Mouse (Mus musculus): ENCODE data around the gene Tapbpl.

Tapbpl gene

DNA sequence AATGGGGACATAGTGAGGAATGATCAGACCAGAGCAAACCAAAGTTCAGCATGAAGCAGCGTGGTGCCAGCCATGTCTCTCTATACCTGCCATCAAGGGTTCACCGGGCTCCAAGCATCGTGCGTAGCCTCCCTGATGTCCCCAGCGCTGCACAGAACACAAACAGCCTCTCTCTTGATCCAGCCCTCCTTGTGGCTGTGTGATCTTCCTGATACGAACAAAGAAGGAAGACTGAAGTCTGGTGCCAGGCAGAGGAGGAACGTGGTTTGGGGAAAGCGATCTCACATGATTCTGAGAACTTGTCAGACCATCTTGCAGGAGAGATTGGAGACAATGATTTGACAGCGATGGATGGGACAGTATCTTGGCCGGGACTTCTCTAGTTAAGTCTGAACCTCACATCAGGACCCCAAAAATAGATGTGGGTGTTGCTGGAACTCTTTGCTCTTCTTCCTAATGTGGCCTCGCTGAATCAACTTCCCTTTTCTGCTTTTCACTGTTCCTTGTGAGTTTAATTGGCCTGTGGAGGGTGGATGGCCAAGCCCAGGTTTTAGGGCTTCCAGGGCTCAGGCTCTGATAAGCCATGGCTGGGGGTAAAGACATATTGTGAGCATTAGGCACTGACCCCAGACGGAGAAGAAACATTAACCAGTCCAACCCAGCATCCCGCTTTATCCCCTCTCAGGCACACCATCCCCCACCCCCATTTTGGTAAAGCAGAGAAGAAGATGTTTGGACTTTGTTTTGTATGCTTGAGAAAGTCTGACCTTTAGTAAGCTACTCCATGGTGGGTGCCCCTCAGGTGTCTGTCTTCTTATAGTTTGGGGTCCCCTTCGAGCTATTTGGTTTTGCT lies 22.4 kb upstream of the Tapbpl start:
- CTCF ChIA-PET: no interaction called here
- POLR2A ChIA-PET: interaction anchor here in 3 of 4 experiments (0.6 to 1.2 kb wide), 6 partner anchors 88 to 160 kb away, joined by 3 to 4 read pairs (median 4); no protein-coding TSS in a partner anchor

DNA sequence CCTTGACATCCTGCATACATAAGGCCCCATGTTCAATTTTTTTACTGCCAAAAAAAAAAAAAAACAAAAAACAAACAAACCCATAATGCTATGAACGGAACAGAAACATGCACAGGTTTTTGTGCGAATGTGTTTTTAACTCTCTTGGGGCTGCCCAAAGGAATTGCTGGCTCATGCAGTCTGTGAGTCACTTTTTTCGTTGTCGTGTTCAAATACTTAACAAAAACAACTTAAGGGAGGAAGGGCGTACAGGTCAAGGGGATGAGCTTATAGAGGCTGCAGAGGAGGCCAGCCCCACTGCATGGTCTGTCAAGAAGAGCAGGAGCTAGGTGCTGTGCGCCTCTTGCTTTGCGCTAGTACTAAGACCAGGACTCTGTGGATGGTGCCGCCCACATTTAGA lies 21.1 kb upstream of the Tapbpl start:
- CTCF ChIA-PET: interaction anchor here in 2 of 4 experiments (0.5 to 0.7 kb wide), 3 partner anchors 14 to 16 kb away, joined by 3 to 7 read pairs (median 3); no protein-coding TSS in a partner anchor
- POLR2A ChIA-PET: interaction anchor here in 3 of 4 experiments (0.5 to 1.0 kb wide), 3 partner anchors 24 to 139 kb away, joined by 3 to 6 read pairs (median 4); no protein-coding TSS in a partner anchor

DNA sequence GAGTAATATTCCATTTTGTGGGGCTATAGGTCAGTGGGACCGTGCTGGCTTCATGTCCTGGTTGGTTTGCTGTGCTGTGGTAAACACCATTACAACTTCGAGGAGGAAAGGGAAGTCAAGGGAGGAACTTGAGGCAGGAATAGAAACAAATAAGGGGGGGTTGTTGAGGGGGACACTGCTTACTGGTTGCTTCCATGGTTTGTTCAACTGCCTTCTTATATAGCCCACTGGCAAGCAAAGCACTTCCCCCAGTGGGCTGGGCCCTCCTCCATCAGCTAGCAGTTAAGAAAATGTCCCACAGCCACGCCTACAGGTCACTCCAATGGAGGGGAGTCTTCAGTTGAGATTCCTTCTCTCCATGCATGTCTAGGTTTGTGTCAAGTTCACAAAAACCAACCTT lies 20.6 kb upstream of the Tapbpl start:
- POLR2A ChIA-PET: interaction anchor here in 1 of 4 experiments (1.0 kb wide), 1 partner anchor 138 kb away, joined by 4 read pairs; no protein-coding TSS in a partner anchor

DNA sequence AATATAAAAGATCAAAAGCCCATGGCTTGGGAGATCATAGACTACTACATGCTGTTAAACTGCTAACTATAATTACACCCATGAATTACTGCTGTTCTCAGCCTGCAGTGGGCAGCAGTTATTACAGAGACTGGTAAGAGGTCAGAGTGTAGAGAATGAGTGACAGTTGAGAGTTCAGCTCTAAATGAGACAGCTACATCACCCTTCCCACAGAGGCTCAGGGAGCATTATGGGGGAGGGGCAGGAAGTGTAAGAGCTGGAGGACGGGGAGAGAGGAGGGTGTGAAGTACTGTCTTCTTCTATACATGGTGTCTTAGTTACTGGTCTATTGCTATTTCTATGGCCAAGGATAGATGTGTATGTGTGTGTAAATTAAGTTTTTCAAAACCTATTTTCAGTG lies 12.9 kb upstream of the Tapbpl start:
- CTCF ChIA-PET: no interaction called here
- POLR2A ChIA-PET: interaction anchor here in 2 of 4 experiments (0.9 to 2.0 kb wide), 7 partner anchors 8 to 83 kb away, joined by 3 to 6 read pairs (median 3); no protein-coding TSS in a partner anchor

More for the DNA sequence above, 20.6 kb upstream of the Tapbpl start:
- CTCF ChIA-PET: no interaction called here

DNA sequence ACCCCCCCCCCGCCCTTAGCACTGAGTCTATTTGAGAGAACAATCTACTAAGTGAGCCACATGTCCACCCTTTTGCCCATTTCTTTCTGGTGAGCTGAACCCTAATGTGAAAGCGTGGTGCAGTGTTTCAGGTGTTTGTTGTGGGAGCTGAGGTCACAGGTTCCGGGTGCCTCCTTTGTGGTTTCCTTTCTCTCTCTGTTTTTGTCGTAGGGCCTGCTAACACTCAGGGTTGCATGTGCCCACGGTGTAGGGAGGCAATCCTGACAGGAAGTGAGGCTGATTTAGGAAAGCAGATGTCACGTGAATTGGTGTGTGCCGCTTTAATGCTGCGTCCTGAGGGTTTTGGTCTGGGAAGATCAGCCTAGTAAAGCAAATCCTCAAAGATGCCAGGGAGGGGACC lies 9.9 kb upstream of the Tapbpl start:
- POLR2A ChIA-PET: interaction anchor here in 2 of 4 experiments (1.1 to 1.2 kb wide), 2 partner anchors 9 to 23 kb away, joined by 3 read pairs; no protein-coding TSS in a partner anchor
- CTCF ChIA-PET: interaction anchor here in 1 of 4 experiments (0.6 kb wide), 1 partner anchor 34 kb away, joined by 3 read pairs; no protein-coding TSS in a partner anchor

DNA sequence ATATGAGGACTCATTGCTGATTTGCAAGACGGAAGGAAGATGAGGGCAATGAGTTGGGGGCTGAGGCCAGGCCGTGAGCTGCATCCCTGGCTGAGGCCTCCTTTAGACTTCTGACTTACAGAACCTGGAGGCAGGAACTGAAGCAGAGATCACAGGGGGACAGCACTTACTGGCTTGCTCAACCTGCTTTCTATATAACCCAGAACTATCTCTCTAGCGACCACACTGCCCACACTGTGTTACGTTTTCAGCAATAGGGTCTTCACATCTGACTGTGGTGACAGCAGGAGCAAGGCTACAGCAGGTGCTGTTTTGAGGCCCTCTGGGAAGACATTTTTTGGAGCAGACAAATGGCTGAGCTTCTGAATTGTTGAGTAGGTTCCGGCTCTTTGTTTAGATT lies 9.0 kb upstream of the Tapbpl start:
- ChIA-PET POLR2A (interaction anchor here in 2 of 4 experiments (1.1 to 1.2 kb wide), 2 partner anchors 8 to 22 kb away, joined by 3 read pairs; no protein-coding TSS in a partner anchor), CTCF (no interaction called here)

DNA sequence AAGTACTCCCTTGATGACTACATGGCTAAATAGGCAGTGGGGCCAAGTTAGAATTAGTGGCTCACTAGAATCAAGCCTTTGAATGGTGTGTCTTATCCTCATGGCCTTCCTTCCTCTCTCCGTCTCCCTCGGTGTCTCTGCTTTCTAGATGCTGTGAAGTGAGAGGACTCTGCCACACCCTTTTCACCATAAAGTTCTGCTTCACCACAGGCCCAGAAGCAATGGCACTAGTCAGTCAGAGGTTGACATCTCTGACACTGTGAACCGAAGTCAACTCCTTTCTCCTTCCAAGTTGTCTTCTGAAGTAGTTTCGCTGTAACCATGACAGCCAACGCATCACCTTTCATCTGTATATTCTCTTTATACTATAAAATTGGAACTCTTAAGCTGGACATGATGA lies 7.9 kb upstream of the Tapbpl start:
- POLR2A ChIA-PET: interaction anchor here in 1 of 4 experiments (1.5 kb wide), 1 partner anchor 74 kb away, joined by 3 read pairs; no protein-coding TSS in a partner anchor
- CTCF ChIA-PET: no interaction called here

DNA sequence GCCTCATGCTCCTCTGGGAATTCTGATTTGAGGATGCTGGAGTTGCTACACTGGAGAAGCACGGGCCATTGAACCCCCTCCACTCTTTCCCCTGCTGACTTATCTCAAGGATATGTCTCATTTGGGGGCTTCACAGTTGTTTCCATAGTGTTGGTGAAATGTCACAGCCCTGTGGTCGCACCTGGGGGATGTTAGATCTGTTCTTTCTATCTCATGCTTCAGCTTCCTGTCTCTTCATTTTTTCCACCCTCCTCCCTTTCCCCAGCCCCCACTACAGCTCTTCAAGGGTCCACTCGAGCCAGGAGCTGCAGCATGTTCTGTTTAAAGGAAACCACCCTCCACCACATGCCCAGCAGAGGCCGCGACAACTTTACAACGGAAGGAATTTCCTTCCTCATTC lies 6.7 kb upstream of the Tapbpl start:
- ChIA-PET CTCF (no interaction called here), POLR2A (no interaction called here)

DNA sequence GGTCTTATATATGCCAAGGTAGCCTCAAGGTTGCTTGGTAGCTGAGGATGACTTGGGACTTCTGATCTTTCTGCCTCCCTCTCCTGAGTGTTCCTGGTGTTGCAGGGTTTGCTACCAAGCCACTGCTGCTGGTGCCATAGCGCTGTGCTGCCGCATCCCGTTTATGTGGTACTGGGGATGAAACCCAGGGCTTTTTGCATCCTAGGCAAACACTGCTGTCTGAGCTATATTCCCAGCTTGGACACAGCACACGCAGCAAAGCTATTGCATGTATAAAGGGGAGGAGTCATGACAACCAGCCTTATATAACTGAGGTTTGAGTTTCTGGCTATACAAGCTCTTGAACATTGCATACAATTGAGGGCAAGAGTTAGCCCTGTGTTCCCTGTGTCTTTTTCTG lies 5.8 kb upstream of the Tapbpl start:
- POLR2A ChIA-PET: interaction anchor here in 2 of 4 experiments (0.6 to 1.1 kb wide), 5 partner anchors 19 to 166 kb away, joined by 3 to 4 read pairs (median 3); no protein-coding TSS in a partner anchor
- CTCF ChIA-PET: interaction anchor here in 1 of 4 experiments (0.7 kb wide), 1 partner anchor 16 kb away, joined by 7 read pairs; no protein-coding TSS in a partner anchor

DNA sequence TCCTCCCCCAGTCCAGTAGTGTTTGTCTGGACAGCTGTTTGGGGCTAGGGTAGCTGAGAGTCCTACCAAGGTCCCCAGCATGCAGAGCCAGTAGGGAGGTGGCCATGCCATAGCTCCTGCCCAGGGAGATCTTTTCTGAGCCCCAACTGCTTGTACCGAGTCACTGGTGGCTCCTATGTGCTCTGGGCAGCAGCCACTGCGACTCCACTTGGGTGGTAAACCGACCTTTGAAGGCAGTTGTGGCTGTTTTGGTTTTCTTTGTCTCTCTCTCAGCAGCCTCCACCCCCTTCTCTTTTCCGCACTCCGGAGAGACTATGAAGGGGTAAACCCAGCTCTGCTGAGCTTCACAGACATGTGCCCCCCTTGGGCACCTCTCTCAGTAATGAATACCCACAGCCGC lies 5.1 kb upstream of the Tapbpl start, which contains the start of gene Cd27:
Cd27 (minus strand) TSS at position 229 of the 400 bp plus-strand sequence.
- ChIA-PET POLR2A (interaction anchor here in 2 of 4 experiments (0.8 to 1.4 kb wide), 3 partner anchors 20 to 71 kb away, joined by 3 read pairs; partner anchors contain the start of genes Mrpl51 (in 1 of the 2) and Ncapd2 (in 1 of the 2)), CTCF (interaction anchor here in 1 of 4 experiments (0.5 kb wide), 1 partner anchor 539 kb away, joined by 4 read pairs; no protein-coding TSS in a partner anchor)

DNA sequence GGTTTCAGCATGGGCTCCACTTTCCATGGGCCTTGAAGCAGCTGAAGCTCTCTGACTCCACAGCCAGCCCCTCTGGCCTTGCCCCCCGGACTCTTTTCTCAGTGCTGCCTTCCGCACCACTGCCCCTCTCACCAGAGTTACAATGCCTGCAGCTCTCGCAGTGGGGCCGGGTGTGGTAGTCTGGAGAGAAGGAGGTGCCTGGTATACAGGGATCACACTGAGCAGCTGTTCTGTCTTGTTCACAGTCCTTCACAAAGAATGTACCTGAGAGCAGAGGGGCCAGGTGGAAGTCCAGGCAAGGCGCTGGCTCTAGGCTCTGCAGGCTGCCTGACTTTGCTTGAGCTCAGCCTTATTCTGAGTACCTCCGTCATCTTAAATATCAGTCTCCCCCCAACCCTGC lies 4.7 kb upstream of the Tapbpl start:
- ChIA-PET POLR2A (interaction anchor here in 3 of 4 experiments (0.7 to 1.4 kb wide), 4 partner anchors 8 to 71 kb away, joined by 3 read pairs; partner anchors contain the start of genes Mrpl51 (in 1 of the 3), Ncapd2 (in 1 of the 3) and Vamp1 (in 1 of the 3)), CTCF (interaction anchor here in 1 of 4 experiments (0.5 kb wide), 1 partner anchor 538 kb away, joined by 4 read pairs; no protein-coding TSS in a partner anchor)

DNA sequence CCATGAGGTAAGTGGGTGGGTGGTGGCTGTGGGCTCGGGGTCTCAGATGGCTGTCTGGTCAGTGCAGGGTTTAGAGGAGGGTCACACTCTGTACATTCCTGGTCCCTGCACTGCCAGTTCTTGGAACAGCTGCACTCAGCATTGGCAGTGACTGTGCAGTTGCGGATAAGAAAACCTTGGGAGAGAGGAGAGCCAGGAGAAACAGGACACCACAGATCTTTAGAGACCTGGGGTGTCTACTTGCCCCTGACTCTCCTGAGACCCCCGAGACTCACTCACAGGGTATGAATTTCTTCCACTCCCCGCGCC lies 2.8 kb upstream of the Tapbpl start:
- ChIA-PET POLR2A (interaction anchor here in 2 of 4 experiments (0.6 to 0.8 kb wide), 2 partner anchors 9 to 43 kb away, joined by 3 read pairs; partner anchors contain the start of genes Mrpl51 (in 1 of the 2) and Ncapd2 (in 1 of the 2)), CTCF (no interaction called here)

DNA sequence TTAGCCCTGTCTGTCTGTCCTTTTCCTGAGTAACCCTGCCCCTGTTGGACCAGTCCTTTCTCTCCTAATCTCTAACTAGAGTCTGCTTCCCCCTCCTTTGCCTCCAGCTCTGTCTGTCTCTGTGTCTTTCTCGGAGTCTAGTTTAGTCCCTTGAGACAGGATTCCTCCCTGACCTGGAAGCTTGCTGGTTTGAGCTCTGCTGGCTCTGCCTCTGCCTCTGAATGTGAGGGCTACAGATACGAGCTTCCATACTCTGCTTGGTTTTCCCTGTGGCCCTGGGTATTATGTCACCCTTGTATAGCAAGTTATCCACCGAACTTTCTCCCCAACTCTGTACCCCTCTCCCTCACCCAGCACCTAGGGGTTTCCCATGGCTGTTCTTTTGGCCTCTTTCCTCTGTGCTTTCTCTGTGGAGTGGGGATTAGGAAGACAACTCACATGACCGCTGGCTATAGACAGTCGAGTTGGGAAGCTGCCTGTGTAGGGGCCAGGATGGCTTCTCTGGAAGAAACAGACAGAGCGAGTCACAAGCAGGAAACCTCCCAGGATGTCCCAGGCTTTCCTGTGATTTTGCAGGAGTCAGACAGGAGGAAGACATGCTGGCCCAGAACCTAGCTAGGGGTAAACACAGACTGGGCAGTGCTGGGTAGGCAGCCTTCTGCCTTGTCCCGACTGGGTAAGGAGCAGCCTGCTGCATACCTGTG lies 2.3 kb upstream of the Tapbpl start:
- ChIA-PET POLR2A (interaction anchor here in 3 of 4 experiments (0.6 to 3.1 kb wide), 5 partner anchors 8 to 186 kb away, joined by 3 to 16 read pairs (median 3); partner anchors contain the start of genes Mrpl51 (in 2 of the 3) and Ncapd2 (in 2 of the 3)), CTCF (interaction anchor here in 1 of 4 experiments (0.9 kb wide), 1 partner anchor 37 kb away, joined by 3 read pairs; no protein-coding TSS in a partner anchor)

DNA sequence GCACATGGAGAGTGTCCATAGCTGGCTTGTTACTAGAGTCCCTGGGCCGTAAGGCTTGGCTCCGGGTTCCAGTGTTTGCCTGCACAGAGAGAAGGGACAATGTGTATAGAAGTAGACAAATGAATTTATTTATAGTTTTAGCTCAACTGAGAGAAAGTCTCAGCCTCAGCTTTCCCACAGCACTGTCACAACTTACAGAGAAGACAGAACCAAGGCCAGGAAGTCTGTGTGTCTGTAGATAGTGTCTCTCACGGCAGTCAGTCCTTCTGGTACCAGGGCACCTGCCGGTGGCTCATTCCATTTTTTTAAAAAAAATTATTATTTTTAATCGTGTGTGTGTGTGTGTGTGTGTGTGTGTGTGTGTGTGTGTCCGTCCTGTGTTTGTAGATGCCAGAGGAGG lies 856 bp upstream of the Tapbpl start:
- ChIA-PET CTCF (interaction anchor here (0.6 to 2.7 kb wide), 5 partner anchors 13 to 96 kb away, joined by 3 to 10 read pairs (median 3); no protein-coding TSS in a partner anchor), POLR2A (interaction anchor here in 2 of 4 experiments (0.5 to 3.8 kb wide), 13 partner anchors 9 to 164 kb away, joined by 3 to 20 read pairs (median 4); partner anchors contain the start of genes Mrpl51 (in 2 of the 2), Ncapd2 (in 2 of the 2), Vamp1 (in 2 of the 2) and Lpar5 (in 1 of the 2))

DNA sequence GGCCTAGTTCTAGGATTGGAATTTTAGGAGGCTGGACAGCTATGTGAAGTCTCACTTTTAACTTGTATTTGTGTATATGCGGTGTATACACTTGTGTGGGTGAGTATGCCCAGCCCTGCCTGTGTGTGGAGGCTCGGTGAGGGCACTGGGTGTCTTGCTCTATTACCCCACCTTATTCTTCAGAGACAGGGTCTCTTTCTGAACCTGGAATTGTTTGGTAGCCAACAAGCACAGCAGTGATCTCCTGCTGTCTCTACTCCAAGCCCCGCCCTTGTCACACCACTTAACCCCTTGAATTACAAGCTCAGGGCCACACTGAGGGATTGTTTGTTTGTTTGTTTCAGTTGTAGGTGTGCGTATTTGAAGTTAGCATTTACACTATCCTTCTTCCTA lies 381 bp upstream of the Tapbpl start:
- POLR2A ChIA-PET: interaction anchor here in 3 of 4 experiments (0.5 to 3.8 kb wide), 20 partner anchors 11 to 491 kb away, joined by 3 to 22 read pairs (median 4); partner anchors contain the start of genes Mrpl51 (in 2 of the 3), Ncapd2 (in 2 of the 3), Vamp1 (in 2 of the 3) and Grcc10 (in 1 of the 3)
- CTCF ChIA-PET: interaction anchor here (0.6 to 2.7 kb wide), 6 partner anchors 12 to 39 kb away, joined by 3 to 10 read pairs (median 4); no protein-coding TSS in a partner anchor

DNA sequence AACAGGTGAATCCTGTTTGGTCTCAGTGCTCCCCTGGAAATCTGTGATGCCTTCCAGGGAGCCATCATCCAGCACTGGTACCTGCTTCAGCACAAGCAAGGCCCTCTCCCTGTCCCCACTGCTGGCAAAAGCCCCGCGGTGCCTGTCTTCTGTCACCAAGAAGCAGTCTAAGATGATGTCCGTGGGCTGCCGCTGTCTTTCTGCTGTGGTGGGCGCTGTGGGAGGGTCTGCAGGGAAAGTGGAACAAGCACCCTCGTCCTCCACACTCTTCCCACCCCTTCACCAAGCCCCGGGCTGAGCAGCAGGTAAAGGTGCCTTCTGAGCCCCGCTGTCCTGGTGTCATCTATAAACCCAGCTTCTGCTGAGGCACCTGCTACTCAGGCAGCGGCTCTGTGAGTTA lies 1.1 kb downstream of the Tapbpl start:
- POLR2A ChIA-PET: interaction anchor here (0.6 to 3.8 kb wide), 13 partner anchors 10 to 314 kb away, joined by 3 to 22 read pairs (median 6); partner anchors contain the start of genes Vamp1 (in 2 of the 4), Mrpl51 (in 1 of the 4) and Ncapd2 (in 1 of the 4)
- CTCF ChIA-PET: interaction anchor here in 2 of 4 experiments (0.6 to 2.7 kb wide), 3 partner anchors 11 to 115 kb away, joined by 3 to 10 read pairs (median 3); no protein-coding TSS in a partner anchor

DNA sequence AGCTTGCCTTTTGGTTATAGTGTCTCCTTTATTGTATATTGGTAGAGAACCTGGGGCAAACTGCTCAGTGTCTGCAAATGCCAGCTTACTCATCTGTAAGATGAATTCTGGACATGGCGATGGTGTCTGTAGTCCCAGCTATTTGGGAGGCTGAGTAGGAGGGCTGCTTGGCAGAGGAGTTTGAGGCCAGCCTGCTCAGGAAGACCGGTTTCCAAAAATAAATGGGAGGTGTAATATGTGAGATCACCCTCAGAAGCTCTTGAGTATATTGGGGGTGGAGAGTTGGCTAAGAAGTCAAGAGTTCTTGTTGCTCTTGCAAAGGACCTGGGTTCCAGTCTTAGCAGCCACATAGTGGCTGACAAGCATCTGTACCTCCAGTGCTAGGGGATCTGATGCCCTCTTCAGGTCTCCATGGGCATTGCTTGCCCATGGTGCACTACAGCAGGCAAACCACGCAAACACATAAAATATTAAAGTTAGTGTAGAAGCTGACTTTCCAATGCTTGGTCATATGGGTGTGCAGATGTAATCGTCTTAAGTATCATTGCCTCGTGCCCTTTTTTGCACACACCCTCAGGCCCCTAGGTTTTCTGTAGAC lies 6.0 kb downstream of the Tapbpl start:
- ChIA-PET CTCF (interaction anchor here in 1 of 4 experiments (0.8 to 1.3 kb wide), 3 partner anchors 10 to 195 kb away, joined by 3 to 5 read pairs (median 3); partner anchors contain the start of gene Vamp1), POLR2A (interaction anchor here in 3 of 4 experiments (0.7 to 3.9 kb wide), 13 partner anchors 9 to 87 kb away, joined by 3 to 18 read pairs (median 4); partner anchors contain the start of genes Vamp1 (in 2 of the 3) and Gapdh (in 1 of the 3))

Measured in embryonic stem cell, embryonic (primary cell).